Mouse (Mus musculus) megakaryocyte-erythroid progenitor cell, adult 5-6 weeks (primary cell): ENCODE results near the gene Mmp25. TPM values are rescaled to one million over a fixed set of nuclear protein-coding genes. Genes with fewer than 3 reads are reported as not detected.

Experiments used
- ATAC-seq: replicated peaks from 2 replicates; pipeline ENCODE4 v1.8.0; 2016; ENCODE audit warnings: mild to moderate bottlenecking, inconsistent platforms; ENCODE audit not compliant: severe bottlenecking, poor library complexity, low FRiP score, low TSS enrichment
- total RNA-seq, 2 experiments: library from RNA; stranded (forward) in 1 of 2; stranded (reverse) in 1 of 2; fragments of 200-1000, 215-1000 nt in 1 of 2; fragments of >200 nt in 1 of 2; fragmentation: Nextera tagmentation in 1 of 2; gene quantifications; 2 replicates each; pipeline ENCODE4 v1.2.3; 2014 to 2017

Mmp25 gene
- total RNA-seq, 2 experiments from 2014 or later = not detected

GRCm38 (mm10) chr17:23670516-23671074 lies 25.5 kb upstream of the Mmp25 start:
- ATAC-seq = no peak

DNA sequence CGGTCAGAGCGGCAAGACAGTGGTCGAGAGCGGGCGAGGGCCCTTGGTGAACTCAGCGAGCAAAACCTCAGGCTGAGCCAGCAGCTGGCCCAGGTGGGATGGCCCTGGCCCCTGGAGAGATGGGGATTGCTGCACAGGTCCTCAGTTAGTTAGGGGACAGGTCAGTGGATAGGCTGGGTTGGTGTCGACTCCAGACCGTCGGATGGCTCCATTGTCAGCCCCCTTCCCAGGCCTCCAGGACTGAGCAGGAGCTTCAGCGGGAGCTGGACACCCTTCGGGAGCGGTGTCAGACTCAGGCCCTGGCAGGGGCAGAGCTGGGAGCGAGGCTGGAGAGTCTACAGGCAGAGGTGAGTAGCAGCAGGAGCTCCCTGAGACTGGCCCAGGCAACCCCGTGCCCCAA lies 20.4 kb upstream of the Mmp25 start:
- ATAC-seq = no peak

GRCm38 (mm10) chr17:23664556-23665021 lies 19.5 kb upstream of the Mmp25 start:
- ATAC-seq = 0 out of 2 replicates have a peak, but pooled peaks have one; percentile 20

DNA sequence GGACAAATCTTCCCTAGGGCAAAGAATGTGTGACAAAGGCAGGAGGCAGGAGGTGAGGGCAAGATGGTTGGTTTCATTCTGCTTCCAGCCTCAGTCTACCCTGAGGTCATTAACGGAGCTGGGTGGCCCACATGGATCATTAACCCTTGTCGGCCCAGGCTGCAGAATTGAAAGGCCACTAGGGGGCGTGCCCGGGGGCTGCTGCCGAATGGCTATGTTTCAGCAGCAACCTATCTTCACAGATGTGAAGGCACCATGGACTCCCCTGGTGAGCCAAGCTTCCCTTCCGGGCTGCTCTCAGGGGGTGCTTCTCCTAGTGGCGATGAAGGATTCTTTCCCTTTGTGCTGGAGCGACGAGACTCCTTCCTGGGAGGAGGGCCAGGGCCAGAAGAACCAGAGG lies 16.4 kb upstream of the Mmp25 start:
- ATAC-seq = peak; percentile 38; the same call in 1 of the 2 replicates

- ATAC-seq = no peak
Observed at GRCm38 (mm10) chr17:23660876-23661200, 15.8 kb upstream of the Mmp25 start.

GRCm38 (mm10) chr17:23660117-23660875 lies 15.2 kb upstream of the Mmp25 start, which contains the start of gene Bicdl2:
Gene Bicdl2 (plus strand): TSS chr17:23660506.
- ATAC-seq = 0 out of 2 replicates have a peak, but pooled peaks have one; percentile 35

DNA sequence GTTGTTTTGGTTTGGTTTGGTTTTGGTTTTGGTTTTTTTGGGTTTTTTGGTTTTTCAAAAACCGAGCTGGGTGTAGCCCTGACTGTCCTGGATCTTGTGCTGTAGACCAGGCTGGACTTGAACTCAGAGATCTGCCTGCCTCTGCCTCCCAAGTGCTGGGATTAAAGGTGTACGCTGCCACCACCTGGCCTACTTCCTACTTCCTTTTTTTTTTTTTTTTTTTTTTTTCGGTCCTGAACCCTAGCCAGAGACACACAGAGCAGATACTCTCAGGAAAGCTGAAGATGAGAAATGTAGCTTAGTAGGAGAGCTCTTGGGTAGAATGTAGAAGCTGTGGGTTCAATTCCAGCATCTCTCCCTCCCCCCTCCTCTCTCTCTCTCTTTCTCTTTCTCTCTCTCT lies 13.4 kb upstream of the Mmp25 start:
- ATAC-seq = no peak

DNA sequence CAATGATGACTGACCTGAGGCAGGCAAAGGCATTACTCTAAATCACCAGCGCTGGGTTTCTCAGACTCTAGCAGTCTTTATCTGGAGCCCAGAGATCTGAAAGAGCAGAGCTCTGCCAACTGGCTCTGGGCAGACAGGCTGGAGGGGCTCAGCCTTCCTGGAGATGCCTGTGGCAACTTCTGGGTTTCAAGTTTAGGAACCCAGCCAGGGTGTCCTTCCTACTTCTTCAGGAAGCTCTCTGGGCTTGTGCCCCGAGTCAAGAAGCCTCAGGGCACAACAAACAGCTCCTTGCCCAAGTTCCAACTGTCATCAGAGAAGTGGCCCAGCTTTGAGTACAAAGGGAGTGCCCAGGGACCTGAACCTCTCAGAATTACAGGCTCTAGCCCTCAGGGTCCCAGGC lies 9.3 kb upstream of the Mmp25 start:
- ATAC-seq = no peak

GRCm38 (mm10) chr17:23654001-23654400 lies 8.9 kb upstream of the Mmp25 start:
- 0 out of 2 replicates have a peak, but pooled peaks have one; percentile 14 for ATAC-seq

DNA sequence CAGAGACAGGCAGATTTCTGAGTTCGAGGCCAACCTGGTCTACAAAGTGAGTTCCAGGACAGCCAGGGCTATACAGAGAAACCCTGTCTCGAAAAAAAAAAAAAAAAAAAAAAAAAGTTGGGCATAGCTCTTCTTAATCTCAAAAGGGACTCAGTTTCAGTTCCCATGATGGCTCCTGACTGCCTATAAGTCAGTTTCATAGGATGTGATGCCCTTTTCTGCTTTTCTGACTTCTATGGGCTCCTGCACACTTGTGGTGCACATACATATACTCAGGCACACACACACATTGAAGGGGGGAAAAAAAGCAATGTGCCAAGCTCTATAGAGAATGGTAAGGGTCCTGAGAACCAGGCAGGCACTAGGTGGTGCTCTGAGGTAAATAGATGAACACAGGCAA lies 8.2 kb upstream of the Mmp25 start:
- no peak for ATAC-seq

DNA sequence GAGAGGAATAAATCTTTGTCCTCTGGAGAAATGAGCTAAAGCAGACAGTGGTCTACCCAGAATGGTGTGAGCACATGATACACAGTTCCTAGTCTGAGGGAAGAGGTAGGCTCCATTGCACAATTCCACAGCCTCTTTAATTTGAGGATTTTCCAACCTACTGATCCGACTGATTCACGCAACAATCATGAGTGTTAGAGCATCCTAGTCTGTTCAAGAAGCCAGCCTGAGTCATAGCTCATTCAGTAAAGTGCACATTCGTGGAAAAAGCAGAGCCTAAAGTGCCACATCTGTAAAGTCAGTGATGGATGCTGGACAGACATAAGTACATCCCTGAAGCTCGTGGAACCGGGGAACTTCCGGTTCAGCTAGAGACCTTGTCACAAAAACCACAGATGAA lies 6.3 kb upstream of the Mmp25 start:
- no peak for ATAC-seq

GRCm38 (mm10) chr17:23645894-23646293 lies 817 bp upstream of the Mmp25 start:
- no peak for ATAC-seq

- no peak for ATAC-seq
Observed at GRCm38 (mm10) chr17:23631241-23631640, 13.8 kb downstream of the Mmp25 start.

DNA sequence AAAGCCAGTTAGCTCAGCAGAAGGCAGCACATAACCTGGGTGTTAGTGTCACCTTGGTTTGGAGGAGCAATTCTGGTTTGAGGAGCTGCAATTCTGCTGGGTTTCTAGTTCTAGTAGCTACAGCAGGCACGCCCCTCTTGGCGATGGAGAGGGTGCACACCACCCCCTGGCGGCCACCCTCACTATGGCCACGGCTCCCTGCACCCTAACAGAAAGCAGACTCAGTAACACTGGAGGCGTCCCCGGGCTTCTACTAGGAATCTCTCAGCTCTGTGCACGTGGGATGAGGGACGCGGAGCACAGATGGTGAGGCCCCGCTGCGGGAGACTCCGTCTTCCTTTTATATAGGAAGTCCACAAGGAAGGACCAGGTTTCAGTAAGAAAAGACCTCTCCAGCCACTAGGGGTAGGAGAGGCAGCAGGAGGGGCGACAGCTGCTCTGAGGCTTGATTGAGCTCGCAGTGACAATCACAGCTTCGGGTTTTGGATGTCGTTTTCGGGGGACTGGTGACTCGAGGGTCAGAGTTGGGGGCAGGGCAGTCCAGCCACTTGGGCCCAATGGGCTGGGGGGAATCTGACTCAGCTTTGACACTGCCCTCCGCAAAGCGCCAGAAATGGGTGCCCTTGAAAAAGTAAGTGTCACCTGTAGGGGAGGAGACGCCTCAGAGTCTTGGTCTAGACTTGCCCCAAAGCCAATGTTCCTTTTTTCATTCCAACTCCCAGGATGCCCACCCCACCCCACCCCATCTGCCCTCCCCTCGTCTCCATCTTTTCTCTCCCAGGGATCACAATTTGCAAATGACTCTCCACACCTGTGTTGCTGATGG lies 14.7 kb downstream of the Mmp25 start:
- peak; percentile 99 for ATAC-seq

DNA sequence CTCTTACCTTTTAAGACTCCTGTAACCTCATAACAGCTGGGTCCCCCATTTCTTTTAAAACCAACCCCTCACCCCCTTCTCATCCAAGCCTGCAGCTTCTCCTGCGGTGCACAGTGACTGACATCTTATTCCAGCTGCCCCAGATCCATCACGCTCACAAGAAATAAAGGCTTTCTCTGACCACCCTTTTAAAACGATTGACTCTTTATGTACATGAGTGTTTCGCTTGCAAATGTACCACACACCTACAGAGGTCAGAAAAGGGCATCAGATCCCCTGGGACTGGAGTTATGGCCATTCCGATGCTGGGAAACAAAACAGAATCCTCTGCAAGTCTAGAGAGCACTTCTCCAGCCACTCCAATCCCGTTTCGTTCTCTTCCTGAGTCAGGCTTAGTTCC lies 17.3 kb downstream of the Mmp25 start:
- ATAC-seq = no peak

- no peak for ATAC-seq
Observed at GRCm38 (mm10) chr17:23620351-23620750, 24.7 kb downstream of the Mmp25 start.

DNA sequence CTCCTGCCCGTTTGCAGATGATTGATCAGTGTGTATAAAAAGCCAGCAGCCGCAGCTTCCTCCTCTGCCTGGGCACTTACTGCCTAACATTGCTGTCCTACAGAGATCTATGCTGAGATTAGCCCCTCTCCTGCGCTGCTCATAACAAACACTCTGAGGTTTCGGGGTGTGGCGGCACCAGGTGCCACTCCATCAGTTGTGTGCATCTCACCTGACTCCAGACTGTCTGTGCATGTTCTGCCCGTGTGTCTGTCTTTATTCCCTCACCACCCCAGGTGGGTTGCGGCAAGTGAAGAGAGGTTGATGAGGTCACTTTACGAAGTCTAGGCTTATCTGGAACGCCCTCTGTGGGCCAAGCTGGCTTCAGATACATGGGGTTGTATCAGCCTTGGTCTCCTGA lies 28.0 kb downstream of the Mmp25 start:
- peak; percentile 68 for ATAC-seq

GRCm38 (mm10) chr17:23610361-23610800 lies 34.7 kb downstream of the Mmp25 start:
- peak; percentile 96 for ATAC-seq

DNA sequence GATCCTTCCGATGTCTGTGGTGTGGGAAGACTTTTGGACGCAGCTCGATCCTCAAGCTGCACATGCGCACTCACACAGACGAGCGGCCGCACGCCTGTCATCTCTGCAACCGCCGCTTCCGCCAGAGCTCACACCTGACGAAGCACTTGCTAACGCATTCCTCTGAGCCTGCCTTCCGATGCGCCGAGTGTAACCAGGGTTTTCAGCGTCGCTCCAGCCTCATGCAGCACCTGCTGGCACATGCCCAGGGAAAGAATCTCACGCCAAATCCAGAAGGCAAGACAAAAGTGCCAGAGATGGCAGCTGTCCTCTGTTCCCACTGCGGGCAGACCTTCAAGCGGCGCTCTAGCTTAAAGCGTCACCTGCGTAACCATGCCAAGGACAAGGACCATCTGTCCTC lies 35.5 kb downstream of the Mmp25 start:
- ATAC-seq = no peak

- ATAC-seq = no peak
Observed at GRCm38 (mm10) chr17:23605220-23605619, 39.9 kb downstream of the Mmp25 start.
